Mouse (Mus musculus) myocyte (in vitro differentiated cells): ENCODE measurements at regions not wholly inside any gene's neighbourhood (a gene's known extent, or its start where the extent isn't known, plus 50 kb on each side); places are given as distances from the start of the nearest gene placed in this dataset.

ENCODE experiments used
- MAX ChIP-seq: IDR thresholded peaks from one replicate; pipeline ENCODE4 v1.6.1; 2011; ENCODE audit warnings: low read depth, mild to moderate bottlenecking, control low read depth
- MYOD1 ChIP-seq, 3 experiments: IDR thresholded peaks; one replicate each; pipeline ENCODE4 v1.6.1; 2011; ENCODE audit warnings: control low read depth in 2 of 3, low read depth in 2 of 3, mild to moderate bottlenecking in 2 of 3, moderate library complexity in 1 of 3; ENCODE audit not compliant: insufficient read length in 2 of 3, control insufficient read depth in 1 of 3
- MYOG ChIP-seq, 3 experiments: IDR thresholded peaks; one replicate each; pipeline ENCODE4 v1.6.1; 2011; ENCODE audit warnings: control low read depth in 2 of 3, low read depth in 2 of 3, mild to moderate bottlenecking in 2 of 3; ENCODE audit not compliant: insufficient read length in 2 of 3, control insufficient read depth in 1 of 3, insufficient read depth in 1 of 3
- POLR2A ChIP-seq: IDR thresholded peaks from one replicate; pipeline ENCODE4 v1.6.1; 2011; ENCODE audit warnings: low read depth, mild to moderate bottlenecking, control low read depth, moderate library complexity; ENCODE audit not compliant: insufficient read length
- USF1 ChIP-seq: IDR thresholded peaks from one replicate; pipeline ENCODE4 v1.6.1; 2011; ENCODE audit warnings: low read depth, mild to moderate bottlenecking, control low read depth, moderate library complexity

GRCm38 (mm10) chr8:115942731-115943509 lies 235.3 kb upstream of the Maf start:
- TF ChIP-seq MYOD1 (IDR thresholded peaks at IDR 0.05; ENCODE audit: control insufficient read depth in 1 of 3, insufficient read length in 2 of 3, low read depth in 2 of 3) (no peak), USF1 (no peak), POLR2A (no peak), MAX (no peak), MYOG (IDR thresholded peaks at IDR 0.05; ENCODE audit: control insufficient read depth in 1 of 3, insufficient read depth in 1 of 3, insufficient read length in 2 of 3, low read depth in 2 of 3) (no peak)
